Mouse (Mus musculus): ENCODE results near the gene Plekhb1.

Plekhb1 gene

GRCm38 (mm10) chr7:100662231-100662630, at the start of gene Plekhb1:
Gene Plekhb1, minus strand, starts transcription at chr7:100662414.
- no peak for DNase-seq (ENCODE audit: low spot score)

- peak; percentile 15 for DNase-seq (ENCODE audit: low spot score)
These were observed 44.8 kb upstream of the Plekhb1 start for GRCm38 (mm10) chr7:100706883-100707480.

GRCm38 (mm10) chr7:100706143-100706841, 44.1 kb upstream of the Plekhb1 start, which contains the start of gene Fam168a:
Gene Fam168a, plus strand, starts transcription at chr7:100706635.
- DNase-seq (ENCODE audit: low spot score): peak; percentile 96

- no peak for DNase-seq (ENCODE audit: low spot score)
These were observed 37.9 kb upstream of the Plekhb1 start for GRCm38 (mm10) chr7:100699771-100700770.

GRCm38 (mm10) chr7:100693199-100693598, 31.0 kb upstream of the Plekhb1 start:
- no peak for DNase-seq (ENCODE audit: low spot score)

- DNase-seq (ENCODE audit: low spot score): no peak
These were observed 26.3 kb upstream of the Plekhb1 start for GRCm38 (mm10) chr7:100688471-100688870.

- DNase-seq (ENCODE audit: low spot score): peak; percentile 81
These were observed 23.1 kb upstream of the Plekhb1 start for GRCm38 (mm10) chr7:100685061-100686030.

- peak; percentile 71 for DNase-seq (ENCODE audit: low spot score)
These were observed 22.3 kb upstream of the Plekhb1 start for GRCm38 (mm10) chr7:100684538-100684937.

- DNase-seq (ENCODE audit: low spot score): no peak
These were observed 21.9 kb upstream of the Plekhb1 start for GRCm38 (mm10) chr7:100684081-100684480.

- DNase-seq (ENCODE audit: low spot score): no peak
These were observed 21.0 kb upstream of the Plekhb1 start for GRCm38 (mm10) chr7:100683241-100683640.

GRCm38 (mm10) chr7:100681132-100681531, 18.9 kb upstream of the Plekhb1 start:
- DNase-seq (ENCODE audit: low spot score): no peak

- DNase-seq (ENCODE audit: low spot score): no peak
These were observed 17.0 kb upstream of the Plekhb1 start for GRCm38 (mm10) chr7:100678948-100679880.

GRCm38 (mm10) chr7:100678052-100678451, 15.8 kb upstream of the Plekhb1 start:
- no peak for DNase-seq (ENCODE audit: low spot score)

GRCm38 (mm10) chr7:100674941-100675340, 12.7 kb upstream of the Plekhb1 start:
- peak; percentile 63 for DNase-seq (ENCODE audit: low spot score)

GRCm38 (mm10) chr7:100673452-100673851, 11.2 kb upstream of the Plekhb1 start:
- DNase-seq (ENCODE audit: low spot score): no peak

GRCm38 (mm10) chr7:100670646-100671045, 8.4 kb upstream of the Plekhb1 start:
- no peak for DNase-seq (ENCODE audit: low spot score)

GRCm38 (mm10) chr7:100663729-100664304, 1.6 kb upstream of the Plekhb1 start:
- DNase-seq (ENCODE audit: low spot score): peak; percentile 34

GRCm38 (mm10) chr7:100663190-100663589, 976 bp upstream of the Plekhb1 start:
- peak; percentile 97 for DNase-seq (ENCODE audit: low spot score)

- DNase-seq (ENCODE audit: low spot score): no peak
These were observed 950 bp downstream of the Plekhb1 start for GRCm38 (mm10) chr7:100661264-100661663.
